Mouse (Mus musculus) ES-Bruce4 (cell line): Measurements from ENCODE around the gene Thoc5. TPM values are rescaled to one million over a fixed set of nuclear protein-coding genes. Genes with fewer than 3 reads are reported as not detected.
A peak's percentile ranks its signal among the peaks of the same experiment; 100 is the strongest.

Experiments used
- H3K27ac ChIP-seq: 2 replicates; pipeline ENCODE4 v1.5.1; 2012; ENCODE audit warnings: low read length, inconsistent platforms; ENCODE audit not compliant: insufficient read depth
- H3K27me3 ChIP-seq: 2 replicates; pipeline ENCODE4 v1.6.1; 2012; ENCODE audit warnings: mild to moderate bottlenecking, low read length, inconsistent platforms; ENCODE audit not compliant: control insufficient read depth, poor library complexity, insufficient read depth, severe bottlenecking
- H3K36me3 ChIP-seq: 2 replicates; pipeline ENCODE4 v1.6.1; 2012; ENCODE audit warnings: inconsistent platforms, mild to moderate bottlenecking, low read length, moderate library complexity; ENCODE audit not compliant: control insufficient read depth, poor library complexity, insufficient read depth, severe bottlenecking
- H3K4me1 ChIP-seq: one replicate; pipeline ENCODE4 v1.8.1; 2011; ENCODE audit warnings: low read length; ENCODE audit not compliant: control insufficient read depth, insufficient read depth
- H3K4me3 ChIP-seq: 2 replicates; pipeline ENCODE4 v1.5.1; 2011; ENCODE audit warnings: low read depth, mild to moderate bottlenecking, low read length
- H3K9ac ChIP-seq: 2 replicates; pipeline ENCODE4 v1.6.1; 2012; ENCODE audit warnings: low read depth, mild to moderate bottlenecking, inconsistent platforms; ENCODE audit not compliant: poor library complexity, severe bottlenecking
- H3K9me3 ChIP-seq: replicated peaks from 2 replicates; pipeline ENCODE4 v1.6.1; 2012; ENCODE audit warnings: mild to moderate bottlenecking, low read length, inconsistent platforms; ENCODE audit not compliant: control insufficient read depth, poor library complexity, insufficient read depth, severe bottlenecking
- CTCF ChIP-seq: IDR thresholded peaks from one replicate; pipeline ENCODE4 v1.8.1; 2011; ENCODE audit warnings: low read depth, low read length
- EP300 ChIP-seq: IDR thresholded peaks from 2 replicates; pipeline ENCODE4 v1.6.1; 2011; ENCODE audit warnings: low read depth, low read length; ENCODE audit not compliant: insufficient read depth
- POLR2A ChIP-seq: IDR thresholded peaks from one replicate; pipeline ENCODE4 v1.8.1; 2011; ENCODE audit warnings: low read length; ENCODE audit not compliant: insufficient read depth
- polyA plus RNA-seq: library from polyadenylated mRNA; stranded (reverse); fragments of >200 nt; gene quantifications from 2 replicates; pipeline ENCODE4 v1.2.4, GENCODE M21; 2011; ENCODE audit warnings: low read depth; ENCODE audit not compliant: missing spikeins, insufficient read depth, insufficient read length

Gene Thoc5
- polyA plus RNA-seq, 1 experiment, result 51.3 TPM

DNA sequence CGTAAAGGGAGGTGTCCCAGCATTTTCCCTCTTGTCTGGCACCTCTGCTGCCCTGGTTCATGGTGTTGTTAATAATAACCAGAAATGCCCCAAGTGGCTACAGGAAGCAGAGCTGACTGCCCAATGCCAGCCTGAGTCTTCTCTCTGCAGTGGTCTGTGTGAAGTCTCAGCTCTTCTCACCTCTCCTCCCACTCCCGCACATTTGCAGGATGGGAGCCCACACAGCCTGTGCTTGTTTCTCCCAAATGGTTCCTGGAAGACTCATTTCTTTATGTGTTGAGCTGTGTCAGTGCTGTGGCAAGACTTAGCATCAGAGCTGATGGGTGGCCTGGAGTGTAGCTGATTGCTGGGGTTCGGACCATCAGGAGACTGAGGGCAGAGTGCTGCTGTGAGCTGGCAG, 32.1 kb downstream of the Thoc5 start:
- Histone ChIP-seq H3K4me1 (no peaks in the 10 kb centered on the region), H3K27ac (no peak overlapping the region), H3K27me3 (no peaks in the 10 kb centered on the region), H3K9ac (no peak overlapping the region), H3K4me3 (no peak overlapping the region), H3K9me3 (no peaks in the 10 kb centered on the region), H3K36me3 (peaks cover 32% of the 10 kb centered on the region)
- TF ChIP-seq EP300, result no peak
- no peak for TF ChIP-seq POLR2A
- no peak for TF ChIP-seq CTCF

- no peaks in the 10 kb centered on the region for H3K9me3 ChIP-seq
- no peak overlapping the region for H3K9ac ChIP-seq
- TF ChIP-seq EP300 (no peak), CTCF (no peak), POLR2A (no peak)
- no peaks in the 10 kb centered on the region for H3K27me3 ChIP-seq
- no peaks in the 10 kb centered on the region for H3K4me1 ChIP-seq
- peaks cover 21% of the 10 kb centered on the region; the same call in 1 of the 2 replicates for H3K36me3 ChIP-seq
- no peak overlapping the region for H3K4me3 ChIP-seq
- no peak overlapping the region for H3K27ac ChIP-seq
Observed at GRCm38 (mm10) chr11:4931009-4931601, 36.0 kb downstream of the Thoc5 start.

DNA sequence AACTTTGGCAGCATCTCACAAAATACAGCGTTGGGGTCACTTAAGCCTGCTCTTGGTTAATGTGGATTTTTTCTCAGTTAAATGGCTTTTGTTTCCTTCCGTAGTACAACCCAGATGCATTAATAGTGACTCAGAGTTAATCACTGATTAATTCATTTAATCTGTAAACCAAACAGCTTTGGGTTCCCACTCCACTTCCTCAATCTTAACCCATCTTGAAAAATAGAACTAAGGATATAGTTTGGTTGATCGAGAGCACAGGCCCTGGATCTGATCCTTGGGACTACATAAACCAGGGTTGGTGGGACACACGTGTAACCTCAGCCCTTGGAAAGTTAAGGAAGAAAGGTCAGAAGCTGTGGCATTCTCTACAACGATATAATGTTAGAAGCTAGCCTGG, 41.1 kb downstream of the Thoc5 start:
- H3K9ac ChIP-seq, result no peak overlapping the region
- no peaks in the 10 kb centered on the region for H3K9me3 ChIP-seq
- H3K27ac ChIP-seq, result no peak overlapping the region
- H3K4me1 ChIP-seq, result no peaks in the 10 kb centered on the region
- H3K4me3 ChIP-seq, result no peak overlapping the region
- H3K36me3 ChIP-seq, result no peaks in the 10 kb centered on the region
- TF ChIP-seq CTCF, result no peak
- TF ChIP-seq POLR2A, result no peak
- TF ChIP-seq EP300, result no peak
- no peaks in the 10 kb centered on the region for H3K27me3 ChIP-seq

DNA sequence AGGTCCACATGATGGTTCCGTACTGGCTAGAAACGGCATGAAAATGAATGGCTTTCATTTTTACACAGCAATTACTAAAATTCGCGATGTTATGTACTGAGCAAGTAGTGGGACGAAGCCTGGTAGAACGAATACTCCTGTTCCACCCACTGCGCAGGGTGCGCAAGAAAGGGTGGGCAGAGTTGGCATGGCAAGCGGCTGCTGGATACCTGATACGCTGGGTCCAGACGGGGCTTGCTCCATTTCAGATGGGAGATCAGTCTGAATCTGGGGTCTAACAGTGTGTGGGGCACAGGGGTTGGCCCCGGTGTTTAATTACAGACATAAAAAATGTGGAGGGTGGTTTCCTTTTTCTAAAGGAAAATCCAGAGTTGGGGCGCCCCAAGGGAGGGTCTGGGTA, 51.4 kb downstream of the Thoc5 start:
- Histone ChIP-seq H3K4me3 (peak overlapping the region; percentile 53; the same call in 1 of the 2 replicates), H3K27ac (no peak overlapping the region), H3K9me3 (no peaks in the 10 kb centered on the region), H3K9ac (no peak overlapping the region), H3K36me3 (no peaks in the 10 kb centered on the region), H3K4me1 (peaks cover 2% of the 10 kb centered on the region), H3K27me3 (peaks cover 14% of the 10 kb centered on the region)
- TF ChIP-seq POLR2A (no peak), EP300 (no peak), CTCF (no peak)

GRCm38 (mm10) chr11:4946947-4947812, 52.1 kb downstream of the Thoc5 start:
- H3K36me3 ChIP-seq, result no peaks in the 10 kb centered on the region
- peak overlapping the region; percentile 53 for H3K4me3 ChIP-seq
- no peak overlapping the region for H3K27ac ChIP-seq
- peak overlapping the region; percentile 88 for H3K9ac ChIP-seq
- H3K4me1 ChIP-seq, result peaks cover 2% of the 10 kb centered on the region
- TF ChIP-seq POLR2A (no peak), EP300 (no peak), CTCF (peak; percentile 50)
- H3K9me3 ChIP-seq, result no peaks in the 10 kb centered on the region
- H3K27me3 ChIP-seq, result peaks cover 14% of the 10 kb centered on the region

- H3K4me1 ChIP-seq, result peaks cover 2% of the 10 kb centered on the region
- peaks cover 14% of the 10 kb centered on the region for H3K27me3 ChIP-seq
- H3K9me3 ChIP-seq, result no peaks in the 10 kb centered on the region
- no peak within 1 kb of the TSS for H3K27ac ChIP-seq
- H3K36me3 ChIP-seq, result no peaks in the 10 kb centered on the region
- peak within 1 kb of the TSS; percentile 53 for H3K4me3 ChIP-seq
- peak within 1 kb of the TSS; percentile 88 for H3K9ac ChIP-seq
- TF ChIP-seq CTCF (no peak), EP300 (no peak), POLR2A (no peak)
Observed at GRCm38 (mm10) chr11:4947813-4948174, 52.7 kb downstream of the Thoc5 start, which contains the start of gene Nefh. Gene Nefh, minus strand, starts transcription at chr11:4948064.
